Mouse (Mus musculus) MEL (cell line): Measurements from ENCODE around the gene Stam2. TPM values are rescaled to one million over a fixed set of nuclear protein-coding genes. Genes with fewer than 3 reads are reported as not detected.

Experiments used
- DNase-seq: peaks from one replicate; pipeline ENCODE4 v3.0.0; 2011; ENCODE audit warnings: low read depth, low spot score
- H3K27ac ChIP-seq: 2 replicates; pipeline ENCODE4 v1.5.1; 2012; ENCODE audit warnings: low read depth, mild to moderate bottlenecking, control low read depth, low read length, moderate library complexity; ENCODE audit not compliant: control insufficient read depth
- H3K27me3 ChIP-seq, 2 experiments: fragments of 150-350 bp in 1 of 2; sonication (generic) in 1 of 2; 2 replicates each; pipeline ENCODE4 v1.6.1; 2012; ENCODE audit warnings: low read length in 2 of 2, mild to moderate bottlenecking in 2 of 2, improper control_type of control experiment in 1 of 2, moderate library complexity in 1 of 2; ENCODE audit not compliant: insufficient read depth in 2 of 2, control insufficient read depth in 1 of 2
- H3K36me3 ChIP-seq, 2 experiments: 2 replicates each; pipeline ENCODE4 v1.6.1; 2012 to 2014; ENCODE audit warnings: low read length in 2 of 2, improper control_type of control experiment in 1 of 2, inconsistent platforms in 1 of 2, mild to moderate bottlenecking in 1 of 2; ENCODE audit not compliant: insufficient read depth in 2 of 2, control insufficient read depth in 1 of 2
- H3K4me1 ChIP-seq, 2 experiments: fragments of 150-350 bp in 1 of 2; sonication (generic) in 1 of 2; 2 replicates each; pipeline ENCODE4 v1.6.1; 2012; ENCODE audit warnings: low read length in 2 of 2, improper control_type of control experiment in 1 of 2, mild to moderate bottlenecking in 1 of 2; ENCODE audit not compliant: insufficient read depth in 2 of 2, control insufficient read depth in 1 of 2
- H3K4me3 ChIP-seq, 2 experiments: fragments of 150-350 bp in 1 of 2; sonication (generic) in 1 of 2; 2 replicates each; pipeline ENCODE4 v1.5.1; 2012; ENCODE audit warnings: low read depth in 2 of 2, low read length in 2 of 2, mild to moderate bottlenecking in 2 of 2, moderate library complexity in 2 of 2, control low read depth in 1 of 2, improper control_type of control experiment in 1 of 2; ENCODE audit not compliant: control insufficient read depth in 1 of 2, insufficient read depth in 1 of 2
- H3K79me2 ChIP-seq: 2 replicates; pipeline ENCODE4 v1.6.1; 2012; ENCODE audit warnings: mild to moderate bottlenecking, low read length, moderate library complexity; ENCODE audit not compliant: control insufficient read depth, poor library complexity, insufficient read depth
- H3K9ac ChIP-seq: 2 replicates; pipeline ENCODE4 v1.6.1; 2012; ENCODE audit warnings: low read depth, mild to moderate bottlenecking, control low read depth, low read length, moderate library complexity; ENCODE audit not compliant: control insufficient read depth, poor library complexity, severe bottlenecking
- H3K9me3 ChIP-seq: fragments of 150-350 bp; sonication (generic); replicated peaks from 2 replicates; pipeline ENCODE4 v1.6.1; 2012; ENCODE audit warnings: mild to moderate bottlenecking, low read length, improper control_type of control experiment, moderate library complexity; ENCODE audit not compliant: insufficient read depth
- BHLHE40 ChIP-seq: IDR thresholded peaks from 2 replicates; pipeline ENCODE4 v1.6.1; 2012; ENCODE audit warnings: low read depth, mild to moderate bottlenecking, inconsistent platforms, low read length, improper control_type of control experiment, borderline replicate concordance
- CHD2 ChIP-seq: IDR thresholded peaks from 2 replicates; pipeline ENCODE4 v1.6.1; 2011; ENCODE audit warnings: low read length, improper control_type of control experiment
- CTCF ChIP-seq, 3 experiments: IDR thresholded peaks in 2 of 3; conservative IDR thresholded peaks in 1 of 3; 2 replicates each; pipeline ENCODE4 v1.5.1; 2011 to 2012; ENCODE audit warnings: low read length in 3 of 3, low read depth in 2 of 3, mild to moderate bottlenecking in 2 of 3, improper control_type of control experiment in 1 of 3, inconsistent platforms in 1 of 3, mixed read lengths in 1 of 3, moderate library complexity in 1 of 3; ENCODE audit not compliant: control insufficient read depth in 1 of 3, insufficient read depth in 1 of 3, poor library complexity in 1 of 3, severe bottlenecking in 1 of 3
- E2F4 ChIP-seq: IDR thresholded peaks from 2 replicates; pipeline ENCODE4 v1.6.1; 2011; ENCODE audit warnings: low read depth, low read length, improper control_type of control experiment, borderline replicate concordance
- ELF1 ChIP-seq: IDR thresholded peaks from 2 replicates; pipeline ENCODE4 v1.6.1; 2014; ENCODE audit warnings: low read depth, mild to moderate bottlenecking, inconsistent platforms, low read length, improper control_type of control experiment, moderate library complexity
- EP300 ChIP-seq, 2 experiments: IDR thresholded peaks; 2 replicates each; pipeline ENCODE4 v1.6.1; 2011; ENCODE audit warnings: improper control_type of control experiment in 2 of 2, low read length in 2 of 2, low read depth in 1 of 2, mild to moderate bottlenecking in 1 of 2
- GABPA ChIP-seq: IDR thresholded peaks from 2 replicates; pipeline ENCODE4 v1.6.1; 2012; ENCODE audit warnings: low read depth, mild to moderate bottlenecking, inconsistent platforms, low read length, improper control_type of control experiment, moderate library complexity
- GATA1 ChIP-seq: IDR thresholded peaks from 2 replicates; pipeline ENCODE4 v1.6.1; 2011; ENCODE audit warnings: low read depth, low read length, improper control_type of control experiment
- HCFC1 ChIP-seq: IDR thresholded peaks from 2 replicates; pipeline ENCODE4 v1.6.1; 2012; ENCODE audit warnings: low read depth, mild to moderate bottlenecking, inconsistent platforms, low read length, improper control_type of control experiment, moderate library complexity
- KAT2A ChIP-seq: conservative IDR thresholded peaks from 2 replicates; pipeline ENCODE4 v1.6.1; 2012; ENCODE audit warnings: low read depth, low read length, improper control_type of control experiment, inconsistent platforms
- MAX ChIP-seq: IDR thresholded peaks from 2 replicates; pipeline ENCODE4 v1.6.1; 2011; ENCODE audit warnings: low read length, improper control_type of control experiment
- MAZ ChIP-seq: IDR thresholded peaks from 2 replicates; pipeline ENCODE4 v1.6.1; 2012; ENCODE audit warnings: low read depth, mild to moderate bottlenecking, inconsistent platforms, low read length, improper control_type of control experiment
- MXI1 ChIP-seq: IDR thresholded peaks from 2 replicates; pipeline ENCODE4 v1.6.1; 2011; ENCODE audit warnings: mild to moderate bottlenecking, low read depth, low read length, improper control_type of control experiment
- MYC ChIP-seq: IDR thresholded peaks from 2 replicates; pipeline ENCODE4 v1.6.1; 2011; ENCODE audit warnings: low read depth, mild to moderate bottlenecking, low read length, improper control_type of control experiment, moderate library complexity
- NRF1 ChIP-seq: IDR thresholded peaks from 2 replicates; pipeline ENCODE4 v1.6.1; 2014; ENCODE audit warnings: low read depth, mild to moderate bottlenecking, inconsistent platforms, low read length, improper control_type of control experiment, moderate library complexity; ENCODE audit not compliant: poor library complexity, insufficient read depth, severe bottlenecking
- POLR2AphosphoS2 ChIP-seq: IDR thresholded peaks from 2 replicates; pipeline ENCODE4 v1.6.1; 2011; ENCODE audit warnings: low read length, improper control_type of control experiment
- POLR2AphosphoS5 ChIP-seq: IDR thresholded peaks from 2 replicates; pipeline ENCODE4 v1.6.1; 2012; ENCODE audit warnings: low read depth, borderline replicate concordance, mild to moderate bottlenecking, inconsistent platforms, low read length, moderate library complexity, mixed read lengths
- RAD21 ChIP-seq: IDR thresholded peaks from 2 replicates; pipeline ENCODE4 v1.6.1; 2011; ENCODE audit warnings: mild to moderate bottlenecking, low read depth, low read length, improper control_type of control experiment
- SIN3A ChIP-seq: IDR thresholded peaks from 2 replicates; pipeline ENCODE4 v1.6.1; 2012; ENCODE audit warnings: low read length, improper control_type of control experiment, inconsistent platforms
- SMC3 ChIP-seq: IDR thresholded peaks from 2 replicates; pipeline ENCODE4 v1.6.1; 2011; ENCODE audit warnings: low read depth, low read length, improper control_type of control experiment
- TAL1 ChIP-seq: IDR thresholded peaks from 2 replicates; pipeline ENCODE4 v1.6.1; 2012; ENCODE audit warnings: mild to moderate bottlenecking, inconsistent platforms, low read length, moderate library complexity, mixed read lengths
- TBP ChIP-seq: IDR thresholded peaks from 2 replicates; pipeline ENCODE4 v1.8.0; 2011; ENCODE audit warnings: low read depth, low read length, improper control_type of control experiment
- TCF12 ChIP-seq: IDR thresholded peaks from 2 replicates; pipeline ENCODE4 v1.6.1; 2014; ENCODE audit warnings: low read depth, mild to moderate bottlenecking, inconsistent platforms, low read length, improper control_type of control experiment, moderate library complexity
- USF1 ChIP-seq: IDR thresholded peaks from 2 replicates; pipeline ENCODE4 v1.6.1; 2014; ENCODE audit warnings: low read depth, mild to moderate bottlenecking, inconsistent platforms, low read length, improper control_type of control experiment, moderate library complexity
- ZC3H11A ChIP-seq: IDR thresholded peaks from 2 replicates; pipeline ENCODE4 v1.6.1; 2012; ENCODE audit warnings: low read depth, mild to moderate bottlenecking, inconsistent platforms, low read length, improper control_type of control experiment
- ZMIZ1 ChIP-seq: IDR thresholded peaks from 2 replicates; pipeline ENCODE4 v1.6.1; 2012; ENCODE audit warnings: low read depth, mild to moderate bottlenecking, inconsistent platforms, low read length, improper control_type of control experiment, moderate library complexity
- polyA plus RNA-seq, 2 experiments: library from polyadenylated mRNA; stranded (reverse) in 1 of 2; unstranded in 1 of 2; fragments of >175 nt in 1 of 2; fragments of >200 nt in 1 of 2; gene quantifications; 2 replicates each; pipeline versions ENCODE4 v1.2.1 to v1.2.4; 2012; ENCODE audit warnings: low replicate concordance in 2 of 2, low read depth in 1 of 2; ENCODE audit not compliant: insufficient read length in 2 of 2, insufficient read depth in 1 of 2, missing spikeins in 1 of 2
- total RNA-seq: library from RNA; depleted of rRNA; stranded (reverse); fragments of 300-350 nt; gene quantifications from 2 replicates; pipeline ENCODE4 v1.2.3, GENCODE M21; 2012

Gene Stam2
- total and polyA plus RNA-seq, 3 experiments: 8.9 to 11.5 TPM; not detected in 1

DNA sequence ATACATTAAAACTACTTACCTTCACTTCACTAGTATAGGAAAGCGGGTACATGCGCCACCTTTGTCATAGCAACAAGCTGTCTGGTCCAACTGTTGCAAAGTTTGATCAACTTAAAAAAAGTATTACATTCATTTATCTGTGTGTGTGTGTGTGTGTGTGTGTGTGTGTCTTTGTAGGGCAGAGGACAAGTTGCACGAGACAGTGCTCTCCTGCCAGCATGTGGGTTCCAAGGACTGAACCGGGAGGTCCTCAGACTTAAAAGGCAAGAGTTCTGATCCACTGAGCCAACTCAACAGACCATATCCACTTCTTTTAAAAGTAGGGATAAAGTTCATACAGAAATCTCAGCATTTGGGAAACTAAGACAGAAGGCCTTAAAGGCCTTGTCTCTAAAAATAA is 28.0 kb downstream of the Stam2 start:
- no peak overlapping the region for H3K4me3 ChIP-seq
- no peak overlapping the region for H3K9ac ChIP-seq
- H3K27me3 ChIP-seq: no peaks in the 10 kb centered on the region
- TF ChIP-seq MAZ (no peak), CTCF (IDR thresholded peaks at IDR 0.05 in 2 of 3, conservative IDR thresholded peaks at IDR 0.05 in 1 of 3; ENCODE audit: control insufficient read depth in 1 of 3, insufficient read depth in 1 of 3, low read depth in 2 of 3, low read length in 3 of 3, poor library complexity in 1 of 3, severe bottlenecking in 1 of 3) (no peak), GABPA (no peak), SMC3 (no peak), ELF1 (no peak), CHD2 (no peak), ZC3H11A (no peak), HCFC1 (no peak), USF1 (no peak), NRF1 (no peak), TAL1 (no peak)
- TF ChIP-seq, all 39 proteins: peak for 0
- Histone ChIP-seq H3K36me3 (peaks cover 0 to 8% of the 10 kb centered on the region in 2 experiments; a peak in 2 of 4 replicates), H3K9me3 (no peaks in the 10 kb centered on the region), H3K79me2 (no peaks in the 10 kb centered on the region), H3K27ac (no peak overlapping the region), H3K4me1 (no peaks in the 10 kb centered on the region)
- no peak for DNase-seq

DNA sequence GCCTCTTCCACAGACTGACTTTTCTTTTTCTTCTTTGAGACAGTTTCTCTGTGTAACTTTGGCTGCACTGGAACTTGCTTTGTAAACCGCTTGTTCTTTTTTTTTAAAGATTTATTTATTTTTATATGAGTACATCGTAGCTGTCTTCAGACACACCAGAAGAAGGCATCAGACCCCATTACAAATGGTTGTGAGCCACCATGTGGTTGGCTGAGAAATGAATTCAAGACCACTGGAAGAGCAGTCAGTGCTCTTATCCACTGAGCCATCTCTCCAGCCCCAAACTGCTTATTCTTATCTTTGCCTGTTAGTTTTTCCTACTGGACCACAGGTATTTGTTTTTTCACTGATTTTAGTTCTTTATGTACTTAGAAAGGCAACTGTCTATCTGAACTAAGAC is 31.3 kb downstream of the Stam2 start:
- H3K4me1 ChIP-seq: no peaks in the 10 kb centered on the region
- H3K9me3 ChIP-seq: no peaks in the 10 kb centered on the region
- no peak overlapping the region for H3K9ac ChIP-seq
- no peak overlapping the region for H3K27ac ChIP-seq
- H3K4me3 ChIP-seq: no peak overlapping the region
- no peak for DNase-seq
- H3K36me3 ChIP-seq: peaks cover 0 to 10% of the 10 kb centered on the region in 2 experiments; a peak in 2 of 4 replicates
- no peaks in the 10 kb centered on the region for H3K79me2 ChIP-seq
- H3K27me3 ChIP-seq: no peaks in the 10 kb centered on the region
- no peak for TF ChIP-seq SMC3
- TF ChIP-seq HCFC1: no peak
- TF ChIP-seq EP300 (IDR thresholded peaks at IDR 0.05; ENCODE audit: low read depth in 1 of 2, low read length in 2 of 2): no peak
- no peak for TF ChIP-seq NRF1
- no peak for TF ChIP-seq MXI1
- no peak for TF ChIP-seq E2F4
- TF ChIP-seq POLR2AphosphoS2: no peak
- no peak for TF ChIP-seq RAD21

DNA sequence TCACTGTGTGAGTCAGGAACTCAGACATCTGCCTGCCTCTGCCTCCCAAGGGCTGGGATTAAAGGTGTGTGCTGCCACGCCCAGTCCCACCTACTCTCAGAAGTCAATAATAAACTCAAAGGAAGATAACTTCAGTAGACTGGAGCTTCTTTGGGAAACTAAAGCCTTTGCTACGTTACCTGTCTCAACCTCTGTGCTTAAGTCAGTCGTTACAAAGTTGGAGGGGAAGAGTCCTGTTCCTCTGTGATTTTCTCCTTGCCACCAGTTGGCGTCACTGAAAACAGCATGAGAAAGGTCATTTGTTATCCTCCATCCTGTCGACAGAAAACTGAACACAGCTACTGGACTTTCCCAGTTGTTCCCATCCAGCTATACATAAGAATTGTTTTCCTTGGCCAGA is 32.7 kb downstream of the Stam2 start:
- no peak overlapping the region for H3K4me3 ChIP-seq
- no peak overlapping the region for H3K27ac ChIP-seq
- H3K36me3 ChIP-seq: peaks cover 0 to 6% of the 10 kb centered on the region in 2 experiments; a peak in 2 of 4 replicates
- H3K9ac ChIP-seq: no peak overlapping the region
- TF ChIP-seq NRF1 (no peak), MXI1 (no peak), MAZ (no peak), POLR2AphosphoS2 (no peak), TBP (no peak), ZMIZ1 (no peak), E2F4 (no peak), POLR2AphosphoS5 (no peak), MYC (no peak), GATA1 (no peak), CTCF (IDR thresholded peaks at IDR 0.05 in 2 of 3, conservative IDR thresholded peaks at IDR 0.05 in 1 of 3; ENCODE audit: control insufficient read depth in 1 of 3, insufficient read depth in 1 of 3, low read depth in 2 of 3, low read length in 3 of 3, poor library complexity in 1 of 3, severe bottlenecking in 1 of 3) (no peak), KAT2A (no peak), BHLHE40 (no peak), SIN3A (no peak), MAX (no peak), TCF12 (no peak)
- no peaks in the 10 kb centered on the region for H3K27me3 ChIP-seq
- no peaks in the 10 kb centered on the region for H3K79me2 ChIP-seq
- H3K9me3 ChIP-seq: no peaks in the 10 kb centered on the region
- no peaks in the 10 kb centered on the region for H3K4me1 ChIP-seq
- no peak for DNase-seq
